7 mouse cellular contexts compared by ENCODE assay signal in the genomic region with DNA sequence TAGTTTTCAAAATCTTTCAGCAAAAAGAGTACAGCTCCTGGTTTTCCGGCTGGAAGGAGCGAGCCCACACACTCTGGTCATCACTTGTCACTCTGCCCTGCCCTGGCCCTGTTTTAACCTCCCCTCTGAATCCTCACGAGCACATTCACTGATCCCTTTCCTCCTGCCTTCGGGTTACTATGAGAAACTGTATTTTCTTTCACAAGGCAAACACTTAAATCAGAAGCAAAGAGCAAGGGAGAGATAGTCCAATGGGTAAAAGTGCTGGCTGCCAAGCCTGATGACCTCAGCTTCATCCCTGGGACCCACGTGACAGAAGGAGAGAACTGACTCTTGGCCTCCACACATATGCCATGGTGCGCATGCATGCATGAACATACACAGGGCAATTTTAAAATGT.
DNase-seq lines count a peak whose midpoint lies in the region; ATAC-seq lines count a peak whose summit lies in the region.

No protein-coding gene starts in this region.

- H3K9ac ChIP-seq in heart, embryonic 12.5 days: peak overlapping the region; percentile 47; the same call in 1 of the 2 replicates

- intact Hi-C loops in heart, postnatal 36 days (cut with DNase I): no loop called here

- 22% methylated on average over 6 of the region's 6 CpGs for WGBS in heart, embryonic 12.5 days

- H3K27me3 ChIP-seq in heart, embryonic 12.5 days (replicated peaks): no peaks in the 10 kb centered on the region

- H3K9me3 ChIP-seq in heart, embryonic 12.5 days (replicated peaks): no peaks in the 10 kb centered on the region

- peak; percentile 44 to 45 for DNase-seq in heart, adult 18-20 months
- no peak for DNase-seq in heart, postnatal 36 days
- peak; percentile 72 for DNase-seq in adipocyte (ENCODE audit: low spot score)
- peak; percentile 66 for DNase-seq in kidney, postnatal 14 days
- DNase-seq in frontal cortex, postnatal 36 days (ENCODE audit: low spot score in 2 of 2): no peak

- H3K36me3 ChIP-seq in heart, embryonic 12.5 days: no peaks in the 10 kb centered on the region; the same call in 1 of the 2 replicates

- peaks cover 87% of the 10 kb centered on the region for H3K4me1 ChIP-seq in heart, embryonic 12.5 days (replicated peaks)

- H3K4me3 ChIP-seq in heart, embryonic 12.5 days: no peak overlapping the region

- ATAC-seq in heart, embryonic 12.5 days (ENCODE audit: insufficient number of reproducible peaks, low FRiP score): peak; percentile 53
- no peak for ATAC-seq in erythroid progenitor cell, adult 5-6 weeks (replicated peaks; ENCODE audit: low FRiP score, poor library complexity, severe bottlenecking)

- peak overlapping the region; percentile 33 for H3K4me2 ChIP-seq in heart, embryonic 12.5 days

- peak overlapping the region; percentile 92 for H3K27ac ChIP-seq in heart, embryonic 12.5 days (ENCODE audit: poor library complexity, severe bottlenecking)

Comparison
In these comparisons a context has a peak if more than half of its experiments do, and no peak if none do; other contexts are left out.
1. DNase-seq: peak in heart, adult 18-20 months (2 of 2), adipocyte (single experiment) and kidney, postnatal 14 days (single experiment); none in heart, postnatal 36 days (0 of 2) and frontal cortex, postnatal 36 days (0 of 2).